Mouse (Mus musculus): ENCODE results near the gene Tbc1d1.

- TF ChIP-seq CTCF (IDR thresholded peaks at IDR 0.05; ENCODE audit: low read depth, low read length): no peak
- TF ChIP-seq POLR2A (IDR thresholded peaks at IDR 0.05; ENCODE audit: extremely low read depth, insufficient read depth, low read length): no peak
Observed at GRCm38 (mm10) chr5:64391346-64391745, 235.2 kb downstream of the Tbc1d1 start.

Data from liver, adult 2 months (tissue).